Mouse (Mus musculus): ENCODE measurements around the gene Sgo2a.

DNA sequence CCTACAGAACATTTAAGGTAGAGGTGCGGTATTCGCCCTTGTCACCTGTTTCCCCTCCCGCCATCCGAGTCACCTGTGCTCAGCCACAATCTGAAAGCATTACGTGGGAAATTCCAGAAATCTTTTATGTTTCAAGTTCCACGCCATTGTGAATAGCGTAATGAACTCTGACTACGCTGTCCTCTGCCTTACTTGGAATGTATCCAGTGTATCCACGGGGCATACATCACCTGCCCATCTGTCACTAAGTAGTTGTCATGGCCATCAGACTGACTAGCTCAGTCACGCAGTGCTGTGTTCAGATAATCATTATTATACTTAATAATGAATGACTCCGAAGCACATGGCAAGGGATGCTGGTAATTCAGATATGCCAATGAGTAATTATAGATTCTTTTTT is 59.8 kb downstream of the Sgo2a start:
- TF ChIP-seq POLR2A (IDR thresholded peaks at IDR 0.05; ENCODE audit: low read depth, low read length): no peak
- no peak for TF ChIP-seq CTCF (IDR thresholded peaks at IDR 0.05; ENCODE audit: extremely low read depth, insufficient read length, insufficient replicate concordance, low read depth, low read length)
